Mouse (Mus musculus) heart, adult 9 months (tissue): ENCODE data around the gene Znrd1as.

Experiments
- DNase-seq, 2 experiments: peaks; one replicate each; pipeline ENCODE4 v3.0.0; 2022; ENCODE audit warnings: low spot score in 2 of 2

Znrd1as gene

DNA sequence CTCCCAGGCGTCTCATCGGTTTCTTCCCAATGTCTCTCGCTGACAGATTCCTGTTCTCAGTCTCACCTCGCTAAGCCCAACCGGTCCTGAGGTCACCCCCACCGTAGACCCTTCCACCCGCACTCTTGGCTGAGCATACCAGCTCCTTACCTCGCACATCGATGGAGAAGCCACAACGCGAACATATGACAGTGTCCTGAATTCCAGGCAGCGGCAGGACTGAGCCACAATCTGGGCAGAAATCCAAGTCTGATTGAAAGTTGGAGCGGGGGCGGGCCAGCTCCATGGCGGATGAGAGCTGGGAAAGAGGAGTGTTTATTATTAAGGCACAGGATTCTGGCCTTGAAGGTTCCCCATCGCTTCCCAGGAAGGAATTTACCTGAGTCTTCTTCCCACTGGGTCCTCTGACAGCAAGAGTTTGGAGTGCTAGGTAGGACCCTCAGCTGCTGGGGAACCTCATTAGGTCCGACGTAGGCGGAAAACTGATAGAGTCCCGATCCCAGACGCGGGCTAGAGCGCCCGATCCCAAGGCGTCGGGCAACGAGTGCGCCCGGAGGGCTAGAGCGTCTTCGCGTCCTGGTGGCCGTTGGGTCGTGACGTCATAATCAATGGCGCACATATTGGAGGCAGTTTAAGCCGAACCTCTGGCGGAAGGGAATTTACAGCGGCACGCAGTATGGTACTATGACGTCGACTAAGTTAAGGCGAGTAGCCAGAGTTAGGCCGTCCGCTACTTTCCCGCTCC is at the start of gene Znrd1as, which contains the start of gene Znrd1:
Gene Znrd1as, plus strand, starts transcription at position 594 of the 745 bp plus-strand sequence.
Gene Znrd1, minus strand, starts transcription at position 561 of the 745 bp plus-strand sequence.
- DNase-seq = peak; percentile 96

GRCm38 (mm10) chr17:36909802-36910201 is 48.6 kb upstream of the Znrd1as start:
- DNase-seq = no peak

DNA sequence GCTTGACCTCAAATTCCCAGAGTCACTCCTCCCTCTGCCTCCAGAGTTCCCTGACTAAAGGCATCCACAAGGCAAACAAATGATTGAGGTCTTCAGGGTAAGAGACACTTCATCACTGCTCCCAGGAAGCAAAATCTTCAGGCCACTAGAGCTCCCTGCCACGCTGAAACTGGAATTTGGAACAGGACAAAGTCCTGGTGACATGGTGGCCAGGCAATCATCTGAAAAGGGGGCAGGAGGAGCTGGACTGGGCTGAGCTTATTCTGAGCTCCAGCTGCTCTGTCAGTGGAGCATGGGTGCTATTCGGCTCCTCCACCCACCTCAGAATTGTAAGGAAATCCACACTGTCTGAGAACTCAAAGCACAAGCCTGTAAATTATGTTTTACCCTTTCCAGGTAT is 46.4 kb upstream of the Znrd1as start:
- no peak for DNase-seq

DNA sequence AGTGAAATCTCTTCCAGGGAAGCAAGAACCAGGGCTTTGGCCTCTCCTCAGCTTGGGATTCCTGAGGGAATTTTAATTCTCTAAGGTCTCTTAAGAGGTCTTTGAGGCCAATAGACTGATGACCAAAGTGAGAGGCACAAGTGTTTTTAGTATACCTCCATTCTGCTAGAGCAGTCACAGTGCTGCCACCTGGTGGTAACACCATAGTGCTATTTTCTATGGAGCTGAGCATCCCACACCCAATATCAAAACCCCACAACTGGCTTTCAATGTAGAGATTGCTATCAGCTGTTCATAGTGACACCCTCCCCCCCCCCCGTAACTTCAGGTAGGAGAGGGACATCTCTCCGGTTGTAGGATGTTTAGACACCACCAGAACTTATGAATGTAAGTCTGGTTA is 44.3 kb upstream of the Znrd1as start:
- peak; percentile 21 to 47 for DNase-seq

GRCm38 (mm10) chr17:36915076-36915475 is 43.3 kb upstream of the Znrd1as start:
- peak; percentile 7 to 38 for DNase-seq

GRCm38 (mm10) chr17:36920239-36920638 is 38.2 kb upstream of the Znrd1as start:
- no peak for DNase-seq

GRCm38 (mm10) chr17:36922715-36923114 is 35.7 kb upstream of the Znrd1as start:
- DNase-seq = no peak

- DNase-seq = no peak
Measured at GRCm38 (mm10) chr17:36923491-36923890, 34.9 kb upstream of the Znrd1as start.

DNA sequence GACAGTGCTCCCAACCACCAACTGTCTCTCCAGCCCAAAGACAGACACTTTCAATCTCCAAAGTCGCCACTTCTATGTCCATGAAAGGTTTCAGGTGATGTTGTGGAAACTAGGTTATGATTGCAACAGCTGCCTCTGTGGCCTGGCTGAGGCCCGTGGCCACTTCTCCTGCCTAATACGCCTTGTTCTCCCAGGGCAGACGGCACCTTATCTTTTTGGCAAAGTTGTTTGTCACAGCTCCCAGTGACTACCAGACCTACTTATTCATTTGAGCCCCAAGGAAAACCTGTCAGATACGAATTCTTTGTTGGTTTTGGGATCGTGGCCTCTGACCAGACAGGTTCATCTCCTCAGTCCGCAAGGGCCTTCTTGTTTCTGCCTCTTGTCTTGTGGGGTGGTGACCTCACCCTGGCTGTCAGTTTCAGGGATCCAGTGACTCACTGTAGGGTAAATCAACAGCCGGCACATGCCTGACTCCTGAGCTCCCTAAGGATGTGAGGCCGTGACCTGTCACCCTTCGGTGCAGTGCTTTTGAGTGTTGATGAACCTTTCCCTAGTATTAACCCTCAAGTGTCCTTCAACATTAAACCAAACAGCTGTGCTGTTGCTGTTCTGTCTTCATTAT is 30.8 kb upstream of the Znrd1as start:
- DNase-seq = peak; percentile 32 to 38

- DNase-seq = no peak
Measured at GRCm38 (mm10) chr17:36929236-36929932, 29.0 kb upstream of the Znrd1as start.

GRCm38 (mm10) chr17:36930233-36930632 is 28.2 kb upstream of the Znrd1as start:
- DNase-seq = peak; percentile 37 to 66

DNA sequence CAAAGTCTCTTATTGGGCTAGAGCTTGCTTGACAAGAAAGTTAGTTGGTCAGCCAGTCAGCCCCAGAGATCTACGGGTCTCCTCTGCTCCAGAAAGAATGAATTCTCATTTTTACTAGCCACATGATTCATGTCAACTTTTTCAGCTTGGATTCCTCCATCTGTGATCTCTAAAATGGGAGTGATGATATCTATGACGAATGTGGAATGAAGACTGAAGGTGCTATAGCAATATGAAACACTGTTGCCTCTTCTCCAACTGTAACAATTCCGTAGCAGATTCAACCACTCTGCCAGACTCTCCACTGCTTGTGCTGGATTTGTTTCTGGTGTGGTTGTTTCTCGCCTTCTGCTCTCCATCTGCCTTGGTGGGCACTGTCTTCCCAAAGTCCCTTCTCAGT is 27.3 kb upstream of the Znrd1as start:
- no peak for DNase-seq

DNA sequence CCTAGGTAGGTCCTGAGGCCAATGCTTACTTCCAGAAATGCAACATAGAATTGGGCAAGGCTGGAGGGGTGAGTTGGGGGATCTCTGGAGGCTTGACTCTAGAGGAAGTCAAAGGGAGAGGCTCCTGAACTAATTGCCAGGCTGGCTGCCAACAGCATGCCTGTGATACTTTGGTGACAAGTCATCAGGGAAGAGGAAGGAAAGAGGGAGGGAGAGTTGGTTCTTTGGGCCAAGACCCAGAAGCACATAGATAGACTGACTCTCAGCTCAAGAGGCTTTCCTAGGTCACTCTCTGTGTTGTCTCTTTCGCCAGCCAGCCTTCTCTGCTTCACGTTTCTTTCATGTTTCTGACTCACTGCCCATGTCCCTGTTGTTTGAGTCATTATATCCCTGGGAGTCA is 26.6 kb upstream of the Znrd1as start:
- peak; percentile 63 to 65 for DNase-seq

DNA sequence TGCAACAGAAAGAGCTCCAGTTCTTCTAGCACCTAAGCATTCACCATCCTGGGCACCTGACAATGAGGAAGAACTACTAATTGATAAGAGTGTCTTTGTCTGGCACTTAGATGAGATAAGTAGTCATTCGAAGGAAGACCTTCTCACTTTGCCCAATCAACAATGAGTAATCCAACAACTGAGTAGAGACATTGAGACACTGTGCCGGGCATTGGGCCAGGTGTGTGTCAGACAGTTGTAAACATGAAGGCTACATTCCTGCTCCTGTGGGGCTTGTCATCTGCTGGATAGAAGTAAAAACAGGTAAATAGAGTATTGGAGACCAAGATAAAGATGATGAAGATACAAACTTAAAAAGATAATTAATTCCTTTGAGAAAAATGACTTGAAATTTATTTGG is 20.3 kb upstream of the Znrd1as start:
- DNase-seq = no peak

DNA sequence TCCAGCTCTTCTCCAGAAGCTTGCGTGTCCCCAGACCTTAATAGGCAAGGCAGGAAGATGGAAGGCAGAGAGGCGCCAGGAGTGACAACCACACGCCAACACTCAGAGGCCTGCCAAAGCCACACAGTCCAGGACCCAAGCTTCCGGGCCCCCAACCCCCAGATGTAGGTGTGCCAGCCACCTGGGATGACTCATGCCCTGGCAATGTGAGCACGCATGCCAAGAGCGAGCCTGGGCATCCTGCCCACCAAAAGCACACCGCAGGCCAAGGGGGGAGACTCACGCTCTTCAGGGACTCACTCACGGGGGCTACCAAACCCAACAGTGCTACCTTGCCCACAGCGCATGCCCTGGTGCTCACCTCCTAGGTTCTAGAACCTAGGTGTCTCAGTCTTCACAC is 16.0 kb upstream of the Znrd1as start:
- DNase-seq = peak; percentile 49 to 67

GRCm38 (mm10) chr17:36942791-36943471 is 15.5 kb upstream of the Znrd1as start, which contains the start of gene Rnf39:
Gene Rnf39, plus strand, starts transcription at chr17:36942918.
- DNase-seq = no peak

DNA sequence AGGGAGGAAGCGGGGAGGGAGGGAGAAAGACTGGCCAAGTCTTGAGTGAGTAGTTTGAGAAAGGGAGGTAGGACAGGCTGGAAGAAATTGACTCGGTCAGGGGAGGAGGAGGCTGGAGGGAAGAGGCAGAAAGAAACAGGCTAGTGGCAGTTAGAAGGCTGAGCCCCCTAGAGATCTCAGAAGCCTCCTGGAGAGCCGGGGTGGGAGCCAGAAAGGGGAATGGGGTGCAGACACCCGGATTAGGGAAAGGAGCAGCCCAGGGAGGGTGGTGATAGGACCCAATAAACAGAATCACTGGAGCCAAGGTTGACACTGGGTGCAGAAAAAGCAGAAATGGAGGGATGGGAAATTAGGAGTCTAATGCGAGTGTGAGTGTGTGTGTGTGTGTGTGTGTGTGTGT is 14.7 kb upstream of the Znrd1as start:
- DNase-seq = no peak

DNA sequence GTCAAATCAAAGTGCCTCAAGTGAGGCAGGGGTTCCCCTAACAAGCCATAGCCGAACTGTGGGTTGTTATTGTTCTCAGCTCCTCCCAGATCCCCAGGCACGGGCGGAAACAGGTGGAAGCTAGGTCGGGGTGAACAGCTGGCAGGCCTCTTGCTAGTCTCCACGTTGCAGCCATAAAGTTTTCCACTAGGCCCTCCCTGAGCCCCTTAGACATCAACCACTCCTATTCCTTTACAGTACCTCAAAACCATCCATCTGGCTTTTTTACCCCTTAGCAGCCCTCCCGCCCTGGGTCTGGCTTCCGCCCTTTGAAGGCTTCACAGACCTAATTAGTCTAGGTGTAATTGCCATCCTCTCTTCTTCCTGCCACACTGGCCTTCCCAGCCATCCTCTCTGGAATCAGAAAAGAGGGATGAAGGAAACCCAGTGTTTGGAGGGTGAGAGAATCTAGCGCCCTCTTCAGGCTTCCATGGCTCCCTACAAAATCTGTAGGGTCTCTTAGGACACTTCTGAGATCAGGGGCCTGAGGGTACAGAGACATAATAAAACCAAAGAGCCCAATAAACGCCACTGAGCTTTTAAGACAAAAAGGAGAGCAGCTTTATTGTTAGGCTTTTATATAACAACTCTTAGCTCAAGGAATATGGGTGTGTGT is 14.1 kb upstream of the Znrd1as start:
- DNase-seq = no peak

DNA sequence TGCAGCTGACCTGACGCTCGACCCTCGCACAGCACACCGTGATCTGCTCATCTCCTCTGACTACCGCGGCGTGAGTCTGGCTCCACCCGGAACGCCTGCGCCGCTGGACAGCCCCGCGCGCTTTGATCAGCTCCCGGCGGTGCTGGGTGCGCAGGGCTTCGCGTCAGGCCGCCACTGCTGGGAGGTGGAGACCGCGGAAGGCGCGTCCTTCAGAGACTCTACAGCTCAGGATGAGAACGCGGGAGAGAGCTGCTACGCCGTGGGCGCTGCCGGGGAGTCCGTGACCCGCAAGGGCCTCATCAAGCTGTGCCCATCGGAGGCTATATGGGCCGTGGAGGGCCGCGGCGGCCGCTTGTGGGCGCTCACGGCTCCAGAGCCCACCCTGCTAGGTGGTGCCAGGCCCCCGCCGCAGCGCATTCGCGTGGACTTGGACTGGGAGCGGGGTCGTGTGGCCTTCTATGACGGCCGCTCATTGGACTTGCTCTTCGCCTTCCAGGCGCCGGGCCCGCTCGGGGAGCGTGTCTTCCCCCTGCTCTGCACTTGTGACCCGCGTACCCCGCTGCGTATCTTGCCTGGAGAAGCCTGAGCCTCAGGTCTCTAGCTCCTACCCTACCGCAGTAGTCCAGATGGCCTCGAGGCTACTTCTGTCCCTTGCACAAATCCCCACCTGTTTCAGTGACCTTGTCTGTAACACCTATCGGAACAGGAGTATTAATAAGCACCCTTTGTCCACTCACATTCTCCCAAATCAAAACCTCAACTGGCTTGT is 11.2 kb upstream of the Znrd1as start:
- peak; percentile 35 to 48 for DNase-seq

DNA sequence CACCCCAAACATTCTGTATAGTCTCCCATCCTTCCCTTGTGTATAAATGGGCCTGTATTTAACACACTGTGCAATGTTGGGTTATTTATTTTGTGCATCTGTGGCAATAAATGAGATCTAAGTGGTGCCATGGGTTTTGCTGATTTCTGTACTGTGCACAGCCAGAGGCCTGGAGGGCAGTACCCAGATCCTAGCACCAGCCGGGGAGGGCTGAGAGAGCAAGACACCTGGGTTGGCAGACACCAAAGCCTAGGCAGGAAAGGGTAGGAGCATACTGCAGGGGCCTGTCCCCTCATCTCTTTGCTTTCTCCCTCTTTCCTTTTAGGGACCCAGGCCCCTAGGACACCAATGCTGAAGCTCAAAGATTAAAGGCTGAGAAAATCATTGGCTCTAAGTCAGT is 10.1 kb upstream of the Znrd1as start:
- DNase-seq = no peak

GRCm38 (mm10) chr17:36949265-36949664 is 9.1 kb upstream of the Znrd1as start:
- no peak for DNase-seq
